Mouse (Mus musculus): ENCODE data around the gene Hoxb1.

Gene Hoxb1

GRCm38 (mm10) chr11:96334002-96334364 is 31.6 kb upstream of the Hoxb1 start:
- no peak for DNase-seq (ENCODE audit: low spot score)

DNA sequence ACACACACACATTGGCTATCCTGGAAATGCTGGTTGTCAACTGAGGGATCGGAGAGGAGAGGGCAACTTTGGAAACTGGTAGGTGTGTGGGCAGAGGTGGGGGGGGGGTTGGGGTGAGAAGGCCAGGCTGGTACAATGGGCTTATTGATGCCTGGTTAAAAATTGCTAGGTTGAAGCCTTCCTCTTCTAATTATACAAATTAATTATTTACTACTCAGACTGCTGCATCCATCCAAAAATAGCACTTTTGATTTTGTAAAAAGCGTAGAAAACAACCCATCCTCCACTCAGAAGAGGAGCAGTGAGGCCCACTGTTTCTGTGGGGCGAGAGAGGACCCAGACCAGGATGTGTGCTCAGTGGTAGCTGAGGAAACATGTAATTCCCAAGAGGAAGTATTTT is 30.6 kb upstream of the Hoxb1 start:
- DNase-seq (ENCODE audit: low spot score): no peak

DNA sequence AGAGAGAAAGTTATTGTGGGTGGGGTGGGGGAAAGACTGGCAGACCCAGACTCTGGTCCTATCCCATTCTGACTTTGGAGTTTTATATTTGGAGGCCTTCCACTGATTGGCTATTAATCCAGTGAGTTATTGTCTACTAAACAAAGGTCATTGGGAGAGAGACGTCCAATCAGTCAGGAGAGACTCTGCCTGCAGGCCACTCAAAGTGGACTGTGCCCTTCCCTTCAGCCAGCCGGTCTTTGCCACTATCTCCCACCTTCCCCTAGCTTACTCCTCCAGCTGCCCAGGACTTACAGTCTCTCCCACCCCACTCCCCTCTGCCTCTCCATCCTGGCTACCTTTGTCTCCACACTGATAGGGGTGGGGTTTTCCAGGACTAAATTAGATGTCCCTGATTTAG is 29.0 kb upstream of the Hoxb1 start:
- DNase-seq (ENCODE audit: low spot score): no peak

DNA sequence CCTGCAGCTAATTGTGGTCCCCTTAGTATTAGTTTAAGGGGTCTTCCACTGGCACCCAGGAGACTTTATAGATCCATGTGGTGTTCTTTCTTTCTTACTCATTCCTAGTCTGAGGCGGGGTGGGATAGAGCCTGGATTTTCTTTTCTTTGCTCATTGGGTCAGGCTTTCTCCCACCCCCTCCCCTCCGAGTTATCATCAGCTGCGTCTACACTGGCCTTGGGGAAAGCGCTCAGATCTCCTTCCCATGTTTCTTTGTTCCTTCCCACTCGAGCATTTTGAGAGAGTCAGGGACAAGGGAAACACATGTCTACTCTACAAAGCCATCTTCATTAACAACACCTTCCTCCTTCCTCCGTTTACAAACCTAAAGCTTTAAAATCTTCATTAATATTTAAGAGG is 28.5 kb upstream of the Hoxb1 start:
- DNase-seq (ENCODE audit: low spot score): no peak

DNA sequence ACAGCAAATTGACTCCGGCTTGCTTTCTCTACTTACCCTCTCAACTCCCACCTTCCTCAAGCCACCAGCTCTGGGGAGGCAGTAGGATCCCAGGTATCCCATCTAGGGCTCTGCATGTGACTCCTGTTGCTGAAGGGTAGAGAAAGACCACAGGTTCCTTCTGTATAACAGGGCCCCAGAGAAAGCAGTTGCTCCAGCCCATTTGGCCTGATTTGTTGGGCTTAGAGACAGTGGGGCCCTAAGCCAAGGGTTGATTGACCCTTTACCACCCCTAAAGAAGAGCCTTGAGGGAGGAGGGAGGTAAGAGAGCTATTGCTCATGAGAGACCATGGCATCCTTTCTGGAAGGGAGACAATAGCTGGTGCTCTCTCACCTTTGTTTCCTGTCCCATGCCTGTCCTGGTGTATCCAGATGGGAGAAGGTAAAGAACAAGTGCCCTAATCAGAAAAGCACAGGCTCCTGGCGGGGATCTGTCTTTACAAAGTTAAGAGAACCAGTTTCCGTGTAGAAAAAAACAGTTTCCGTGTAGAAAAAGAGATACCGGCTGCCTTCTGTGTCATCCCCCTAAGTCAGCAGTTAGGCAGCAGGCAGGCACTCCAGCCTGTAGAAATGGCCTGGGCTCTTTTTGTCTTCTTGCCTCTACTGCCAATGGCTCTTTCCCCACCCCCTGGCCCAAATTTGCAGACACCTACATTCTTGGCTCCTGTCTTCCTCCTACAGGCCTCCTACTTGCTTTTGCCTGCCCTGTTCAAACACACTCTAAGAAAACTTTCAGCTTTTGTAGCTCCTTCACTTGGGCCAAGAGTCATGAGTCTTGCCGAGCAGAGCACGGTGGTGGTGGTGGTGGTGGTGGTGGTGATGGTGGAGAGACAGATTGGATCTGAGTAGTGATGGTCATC is 26.3 kb upstream of the Hoxb1 start:
- no peak for DNase-seq (ENCODE audit: low spot score)

- no peak for DNase-seq (ENCODE audit: low spot score)
Observed at GRCm38 (mm10) chr11:96340698-96341365, 24.7 kb upstream of the Hoxb1 start.

DNA sequence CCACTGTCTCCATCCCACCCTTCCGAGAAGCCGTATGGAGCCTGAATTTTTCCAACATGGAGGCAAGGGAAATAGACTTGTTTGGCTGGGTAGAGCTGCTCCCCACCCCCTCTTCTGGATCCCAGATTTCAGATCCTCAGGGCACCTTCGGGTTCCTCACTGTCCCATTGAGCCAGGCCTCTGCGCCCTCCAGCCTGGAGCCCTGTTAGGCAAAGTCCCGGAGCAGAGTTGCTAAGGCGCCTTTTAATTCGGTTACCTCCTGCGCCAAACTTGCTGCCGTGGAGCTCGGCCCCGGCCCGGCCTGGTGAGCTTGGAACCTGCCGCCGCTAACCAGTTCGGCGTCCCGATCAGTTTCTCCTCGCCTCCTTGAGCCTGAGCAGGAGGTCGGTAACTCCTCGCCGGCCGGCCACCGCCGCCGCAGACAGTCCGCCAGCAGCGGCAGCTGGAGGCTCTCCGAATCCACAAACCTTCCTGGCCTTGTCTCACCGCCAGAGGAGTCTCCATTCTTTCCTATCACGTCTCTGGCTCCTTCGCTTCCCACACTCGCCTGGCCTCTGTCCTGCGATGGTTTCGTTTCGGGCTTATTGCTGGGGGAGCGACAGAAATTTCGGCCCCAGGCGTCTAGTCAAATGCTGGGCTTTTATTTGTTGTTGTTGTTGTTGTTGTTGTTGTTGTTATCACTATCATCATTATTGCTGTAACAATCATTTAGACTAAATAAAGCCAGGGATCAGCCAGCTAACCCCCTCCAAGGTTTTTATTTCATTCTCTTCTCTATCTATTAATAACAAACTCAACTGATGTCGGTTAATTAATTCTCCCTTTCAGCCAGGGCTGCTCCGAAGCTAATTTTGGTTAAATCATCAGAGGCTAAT is 23.6 kb upstream of the Hoxb1 start:
- no peak for DNase-seq (ENCODE audit: low spot score)

DNA sequence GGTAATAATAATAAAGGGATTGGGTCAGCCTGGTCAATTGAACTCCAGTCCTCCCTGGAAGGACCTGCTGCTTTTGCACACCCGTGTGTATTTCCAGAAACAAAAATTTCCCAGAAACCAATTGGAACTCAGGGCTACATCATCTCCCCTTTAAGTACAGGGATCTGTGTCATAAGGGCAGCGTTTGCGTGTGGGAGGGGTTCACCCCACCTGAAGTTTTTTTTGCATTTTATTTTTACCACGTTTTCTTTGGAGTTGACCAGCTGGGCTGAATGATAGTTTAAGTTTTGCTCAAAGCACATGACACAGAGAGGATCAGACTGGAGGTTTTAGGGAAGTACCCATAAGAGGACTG is 23.0 kb upstream of the Hoxb1 start:
- DNase-seq (ENCODE audit: low spot score): no peak

GRCm38 (mm10) chr11:96343206-96343745 is 22.3 kb upstream of the Hoxb1 start:
- no peak for DNase-seq (ENCODE audit: low spot score)

DNA sequence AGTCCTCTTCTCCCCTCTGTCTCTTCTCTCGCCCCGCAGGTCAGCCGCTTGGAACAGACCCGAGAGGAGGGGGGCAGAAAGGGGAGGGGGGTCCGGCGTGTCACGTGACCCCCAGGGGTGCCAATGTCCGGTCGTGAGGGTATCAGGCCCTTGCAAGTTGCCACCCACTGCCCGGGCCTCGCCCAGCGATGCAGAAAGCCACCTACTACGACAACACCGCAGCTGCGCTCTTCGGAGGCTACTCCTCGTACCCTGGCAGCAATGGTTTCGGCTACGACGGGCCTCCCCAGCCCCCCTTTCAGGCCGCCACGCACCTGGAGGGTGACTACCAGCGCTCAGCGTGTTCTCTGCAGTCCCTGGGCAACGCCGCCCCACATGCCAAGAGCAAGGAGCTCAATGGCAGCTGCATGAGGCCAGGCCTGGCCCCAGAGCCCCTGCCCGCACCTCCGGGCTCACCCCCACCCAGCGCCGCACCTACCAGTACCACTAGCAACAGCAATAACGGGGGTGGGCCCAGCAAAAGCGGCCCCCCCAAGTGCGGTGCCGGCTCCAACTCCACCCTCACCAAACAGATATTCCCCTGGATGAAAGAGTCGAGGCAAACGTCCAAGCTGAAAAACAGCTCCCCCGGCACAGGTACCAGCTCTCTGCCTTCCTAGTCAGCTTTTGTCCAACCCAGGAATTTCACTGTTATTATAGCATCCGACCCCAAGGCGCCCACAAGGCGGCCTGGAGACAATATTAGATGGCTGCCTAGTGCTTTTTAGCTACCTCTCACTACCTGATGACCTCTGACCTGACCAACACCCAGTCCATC is 21.3 kb upstream of the Hoxb1 start:
- DNase-seq (ENCODE audit: low spot score): no peak

GRCm38 (mm10) chr11:96344878-96345159 is 20.7 kb upstream of the Hoxb1 start:
- DNase-seq (ENCODE audit: low spot score): no peak

DNA sequence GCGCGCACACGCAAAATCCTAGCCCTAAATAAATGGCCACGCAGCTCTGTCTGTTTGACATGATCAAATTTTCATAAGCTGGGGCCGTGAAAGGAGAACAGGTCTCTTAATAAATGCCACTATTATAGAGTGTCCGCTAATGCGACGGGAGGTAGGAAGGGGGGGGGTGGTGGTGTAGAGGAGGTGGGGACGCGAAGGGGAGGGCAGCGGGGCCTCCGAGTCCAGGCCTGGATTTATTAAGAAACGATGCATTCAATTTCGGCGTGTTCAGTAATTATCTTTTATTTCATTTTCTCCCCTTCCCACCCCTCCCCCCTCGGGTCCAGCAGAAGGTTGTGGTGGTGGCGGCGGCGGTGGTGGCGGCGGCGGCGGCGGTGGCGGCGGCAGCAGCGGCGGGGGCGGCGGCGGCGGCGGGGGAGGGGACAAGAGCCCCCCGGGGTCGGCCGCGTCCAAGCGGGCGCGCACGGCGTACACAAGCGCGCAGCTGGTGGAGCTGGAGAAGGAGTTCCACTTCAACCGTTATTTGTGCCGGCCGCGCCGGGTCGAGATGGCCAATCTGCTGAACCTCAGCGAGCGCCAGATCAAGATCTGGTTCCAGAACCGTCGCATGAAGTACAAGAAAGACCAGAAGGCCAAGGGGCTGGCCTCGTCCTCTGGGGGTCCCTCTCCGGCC is 20.2 kb upstream of the Hoxb1 start:
- DNase-seq (ENCODE audit: low spot score): no peak

GRCm38 (mm10) chr11:96345893-96346806 is 19.4 kb upstream of the Hoxb1 start:
- no peak for DNase-seq (ENCODE audit: low spot score)

DNA sequence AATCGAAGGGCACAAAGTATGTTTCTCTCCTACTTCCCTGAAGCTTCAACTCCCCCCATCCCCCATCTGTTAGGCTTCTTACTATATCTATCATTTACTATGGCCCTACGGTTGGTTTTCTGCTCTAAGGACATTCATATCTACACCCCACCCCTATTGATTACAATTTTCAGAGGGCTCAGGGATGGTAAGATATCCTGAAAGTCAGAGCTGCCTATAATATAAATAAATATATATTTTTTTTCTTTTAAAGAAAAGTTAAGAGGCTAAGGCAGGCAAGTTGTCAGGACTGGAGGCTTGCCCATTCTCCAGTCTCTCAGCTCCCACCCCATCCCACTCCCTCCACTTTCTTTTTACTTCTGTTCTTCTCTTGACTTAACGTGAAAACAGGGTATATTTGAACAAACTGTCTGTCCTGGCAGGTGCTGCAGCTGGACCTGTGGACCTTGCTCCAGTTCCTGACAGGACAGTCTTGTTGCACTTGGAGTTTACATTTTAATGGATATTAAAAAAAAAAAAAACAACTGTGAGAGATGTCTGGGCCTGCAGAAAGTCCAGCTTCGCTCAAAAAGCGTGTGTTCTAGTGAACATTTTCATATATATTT is 18.5 kb upstream of the Hoxb1 start:
- DNase-seq (ENCODE audit: low spot score): no peak

DNA sequence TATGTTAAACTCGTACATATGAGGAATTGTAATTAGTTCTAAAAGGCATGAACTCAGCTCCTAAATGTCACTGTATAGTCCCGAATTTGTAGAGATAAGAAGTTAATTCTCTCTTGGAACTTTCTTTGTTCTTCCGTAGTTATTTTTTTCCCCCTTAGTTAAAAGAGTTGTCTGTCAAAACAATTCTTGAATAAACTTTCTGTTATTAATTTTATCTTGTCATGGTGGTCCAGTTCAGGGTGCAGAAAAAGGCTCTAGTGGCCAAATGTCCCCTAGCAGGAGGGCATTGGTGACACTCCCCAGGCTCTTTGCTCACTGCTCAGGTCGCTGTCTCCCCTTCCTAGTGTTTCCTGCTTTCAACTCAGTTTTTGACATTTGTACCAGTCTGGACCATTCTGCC is 17.8 kb upstream of the Hoxb1 start:
- DNase-seq (ENCODE audit: low spot score): no peak

- DNase-seq (ENCODE audit: low spot score): no peak
Observed at GRCm38 (mm10) chr11:96348141-96348928, 17.2 kb upstream of the Hoxb1 start.

DNA sequence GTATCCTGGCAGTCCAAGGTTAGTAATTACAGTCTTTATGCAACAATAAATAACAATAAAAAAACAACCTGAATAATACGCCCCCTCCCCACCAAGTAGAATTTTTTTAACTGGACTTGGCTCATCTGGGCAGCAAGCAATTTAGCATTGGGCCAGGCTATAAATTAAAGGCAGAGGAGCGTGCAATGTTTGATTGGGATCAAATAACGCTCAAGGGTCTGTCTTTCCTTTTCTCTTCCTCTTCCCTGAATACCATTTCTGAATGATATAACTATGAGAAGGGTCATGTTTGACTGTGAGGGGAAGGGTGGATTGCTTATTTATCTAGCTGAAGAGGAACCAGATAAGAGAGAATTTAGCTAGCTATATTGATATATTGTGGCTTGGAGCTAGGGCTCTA is 16.6 kb upstream of the Hoxb1 start:
- DNase-seq (ENCODE audit: low spot score): no peak

- no peak for DNase-seq (ENCODE audit: low spot score)
Observed at GRCm38 (mm10) chr11:96349491-96350340, 15.8 kb upstream of the Hoxb1 start.
